Mouse (Mus musculus): ENCODE results near the gene Egfl6.

DNA sequence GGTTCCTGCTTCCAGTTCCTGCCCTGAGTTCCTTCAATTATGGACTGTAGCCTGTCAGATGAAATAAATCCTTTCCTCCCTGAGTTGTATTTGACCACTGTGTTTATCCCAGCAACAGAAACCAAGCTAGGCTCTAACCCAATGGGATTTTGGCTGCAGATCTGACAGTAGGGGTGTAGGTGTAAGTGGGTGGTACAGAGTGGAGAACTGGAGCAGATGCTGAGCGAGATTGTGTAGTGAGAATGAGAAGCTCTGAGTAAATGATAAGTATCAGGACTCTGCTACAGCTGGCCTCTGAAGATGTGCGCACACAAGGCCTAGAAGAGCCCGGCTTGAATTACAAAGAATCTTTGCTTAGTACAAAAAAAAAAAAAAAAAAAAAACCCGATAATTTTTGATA is 73.4 kb downstream of the Egfl6 start:
- TF ChIP-seq CTCF (IDR thresholded peaks at IDR 0.05; ENCODE audit: low read depth, low read length) (no peak), POLR2A (IDR thresholded peaks at IDR 0.05; ENCODE audit: extremely low read depth, insufficient read depth, low read length) (no peak)

Data from liver, adult 2 months (tissue).